Mouse (Mus musculus) cerebellum, adult 2 months (tissue): ENCODE measurements at regions not wholly inside any gene's neighbourhood (a gene's known extent, or its start where the extent isn't known, plus 50 kb on each side); places are given as distances from the start of the nearest gene placed in this dataset.

ENCODE experiments used
- DNase-seq, 2 experiments: peaks; one replicate each; pipeline ENCODE4 v3.0.0; 2021
- H3K27ac ChIP-seq: fragments of 200-500 bp; 2 replicates; pipeline ENCODE4 v1.5.1; 2012; ENCODE audit warnings: low read length, control low read depth, inconsistent platforms; ENCODE audit not compliant: insufficient read depth
- H3K27me3 ChIP-seq: fragments of 200-500 bp; 2 replicates; pipeline ENCODE4 v1.6.1; 2012; ENCODE audit warnings: inconsistent platforms, mild to moderate bottlenecking, low read length, moderate library complexity; ENCODE audit not compliant: control insufficient read depth, insufficient read depth
- H3K4me1 ChIP-seq: fragments of 200-500 bp; 2 replicates; pipeline ENCODE4 v1.6.1; 2011; ENCODE audit warnings: low read length; ENCODE audit not compliant: control insufficient read depth, insufficient read depth
- H3K4me3 ChIP-seq: fragments of 200-500 bp; replicated peaks from 2 replicates; pipeline ENCODE3; 2011; ENCODE audit warnings: mild to moderate bottlenecking, low read depth, low read length, control low read depth; ENCODE audit not compliant: insufficient read depth
- CTCF ChIP-seq: fragments of 200-500 bp; IDR thresholded peaks from 2 replicates; pipeline ENCODE4 v1.5.1; 2011; ENCODE audit warnings: low read depth, mild to moderate bottlenecking, control low read depth, low read length, moderate library complexity, borderline replicate concordance; ENCODE audit not compliant: insufficient read depth
- POLR2A ChIP-seq: fragments of 200-500 bp; IDR thresholded peaks from 2 replicates; pipeline ENCODE4 v1.6.1; 2011; ENCODE audit warnings: low read length, control low read depth, borderline replicate concordance; ENCODE audit not compliant: insufficient read depth
- WGBS: fragments of 180-500 bp; shearing (Covaris S2); methylation state at CpG from one replicate; pipeline ENCODE4 v1.1.7; 2018; 5-methylcytosine and 5-hydroxymethylcytosine counted together

GRCm38 (mm10) chr1:177521110-177521509 lies 79.0 kb downstream of the Zbtb18 start:
- no peak overlapping the region for H3K27ac ChIP-seq
- TF ChIP-seq CTCF (no peak), POLR2A (no peak)
- no peak for DNase-seq
- H3K4me1 ChIP-seq, result no peaks in the 10 kb centered on the region
- H3K27me3 ChIP-seq, result no peaks in the 10 kb centered on the region
- WGBS, result 92% methylated on average over 2 of the region's 2 CpGs
- H3K4me3 ChIP-seq, result no peak overlapping the region

- H3K27me3 ChIP-seq, result no peaks in the 10 kb centered on the region
- no peak overlapping the region for H3K4me3 ChIP-seq
- TF ChIP-seq POLR2A, result no peak
- TF ChIP-seq CTCF, result no peak
- H3K27ac ChIP-seq, result no peak overlapping the region
- 71% methylated on average over 6 of the region's 6 CpGs for WGBS
- H3K4me1 ChIP-seq, result no peaks in the 10 kb centered on the region
- no peak for DNase-seq
Measured at GRCm38 (mm10) chr1:177525141-177525540, 83.0 kb downstream of the Zbtb18 start.

GRCm38 (mm10) chr1:177531791-177532190 lies 89.6 kb downstream of the Zbtb18 start:
- no peak overlapping the region for H3K27ac ChIP-seq
- WGBS, result 94% methylated on average over 2 of the region's 2 CpGs
- H3K4me1 ChIP-seq, result no peaks in the 10 kb centered on the region

GRCm38 (mm10) chr1:177532656-177533055 lies 90.5 kb downstream of the Zbtb18 start:
- TF ChIP-seq POLR2A, result no peak
- TF ChIP-seq CTCF, result no peak
- H3K4me1 ChIP-seq, result no peaks in the 10 kb centered on the region
- H3K4me3 ChIP-seq, result no peak overlapping the region
- no peak for DNase-seq
- WGBS, result 97% methylated on average over 2 of the region's 2 CpGs
- H3K27me3 ChIP-seq, result no peaks in the 10 kb centered on the region
- H3K27ac ChIP-seq, result no peak overlapping the region

More at GRCm38 (mm10) chr1:177531791-177532190, 89.6 kb downstream of the Zbtb18 start:
- no peak for DNase-seq
- TF ChIP-seq POLR2A (no peak), CTCF (no peak)
- Histone ChIP-seq H3K27me3 (no peaks in the 10 kb centered on the region), H3K4me3 (no peak overlapping the region)

DNA sequence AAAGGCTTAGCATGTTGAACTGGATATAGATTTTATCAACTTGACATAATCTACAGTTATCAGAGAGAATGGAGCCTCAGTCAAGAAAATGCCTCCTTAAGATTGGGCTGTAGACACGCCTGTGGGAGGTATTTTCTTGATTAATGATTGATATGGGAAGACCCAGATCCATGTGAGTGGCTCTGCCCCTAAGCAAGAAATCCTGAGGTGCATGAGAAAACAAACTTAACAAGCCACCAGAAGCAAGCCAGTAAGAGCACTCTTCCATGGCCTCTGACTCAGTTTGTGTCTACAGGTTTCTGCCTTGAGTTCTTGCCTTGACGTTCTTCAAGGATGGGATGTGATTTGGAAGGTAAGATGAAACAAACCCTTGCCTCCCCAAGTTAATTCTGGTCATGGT lies 91.2 kb downstream of the Zbtb18 start:
- Histone ChIP-seq H3K27me3 (no peaks in the 10 kb centered on the region), H3K4me1 (no peaks in the 10 kb centered on the region), H3K27ac (no peak overlapping the region), H3K4me3 (no peak overlapping the region)
- no peak for DNase-seq
- WGBS, result 94% methylated on average over 2 of the region's 2 CpGs
- TF ChIP-seq CTCF (no peak), POLR2A (no peak)

DNA sequence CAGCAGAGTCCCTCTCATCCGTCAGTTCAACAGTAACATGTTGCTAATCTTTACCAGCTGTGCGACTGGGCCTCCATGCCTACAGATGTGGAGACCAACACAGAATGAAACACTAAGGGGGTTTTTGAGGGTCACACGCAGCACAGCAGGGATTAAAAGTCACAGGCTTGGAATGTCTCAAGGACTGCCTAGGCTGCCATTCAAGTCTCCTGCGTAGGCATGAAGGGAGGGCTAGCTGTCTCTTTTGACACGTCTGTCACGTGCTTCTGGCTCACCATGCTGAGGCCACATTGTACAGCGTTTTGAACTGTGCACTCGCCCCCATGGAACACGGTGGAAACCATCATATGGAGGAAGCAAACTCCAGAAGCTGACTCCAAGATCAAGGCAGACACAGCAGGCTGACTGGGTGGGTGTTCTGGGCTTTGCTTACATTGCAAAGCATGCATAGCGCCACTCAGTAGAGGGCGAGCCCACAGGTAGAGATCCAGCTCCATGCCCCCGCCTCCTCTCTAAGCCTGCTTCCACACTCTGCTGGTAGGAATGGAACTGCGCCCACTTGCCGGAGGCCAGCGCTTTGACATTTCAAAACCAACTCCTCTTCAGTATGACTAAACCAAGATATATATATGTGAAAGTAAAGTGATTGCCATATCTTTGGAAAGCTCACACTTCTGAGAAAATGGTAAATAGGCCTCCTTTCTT lies 103.0 kb downstream of the Zbtb18 start:
- no peak overlapping the region for H3K27ac ChIP-seq
- H3K27me3 ChIP-seq, result no peaks in the 10 kb centered on the region
- 81% methylated on average over 15 of the region's 15 CpGs for WGBS
- no peaks in the 10 kb centered on the region for H3K4me1 ChIP-seq
- DNase-seq, result no peak
- TF ChIP-seq CTCF (no peak), POLR2A (no peak)
- H3K4me3 ChIP-seq, result no peak overlapping the region

DNA sequence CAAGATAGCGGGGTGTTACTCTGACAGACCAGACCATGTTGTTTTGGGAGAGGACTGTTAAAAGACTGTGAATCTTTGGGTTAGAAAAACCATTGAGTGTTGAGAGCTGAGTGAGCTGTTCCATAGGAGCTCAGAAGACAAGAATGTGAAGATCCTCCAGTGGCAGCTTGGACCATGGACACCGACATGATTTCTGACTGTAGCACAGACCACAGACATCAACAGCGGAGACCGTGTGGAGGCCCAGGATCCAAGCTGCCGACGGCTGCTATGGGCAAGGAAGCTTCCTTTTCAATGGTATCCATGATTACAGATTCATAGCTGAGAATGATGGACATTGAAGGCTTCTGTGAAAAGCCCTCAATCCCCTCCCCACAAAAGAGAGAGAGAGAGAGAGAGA lies 105.6 kb downstream of the Zbtb18 start:
- TF ChIP-seq CTCF (no peak), POLR2A (no peak)
- Histone ChIP-seq H3K4me1 (no peaks in the 10 kb centered on the region), H3K4me3 (no peak overlapping the region), H3K27me3 (no peaks in the 10 kb centered on the region), H3K27ac (no peak overlapping the region)
- DNase-seq, result no peak
- WGBS, result 87% methylated on average over 6 of the region's 6 CpGs

DNA sequence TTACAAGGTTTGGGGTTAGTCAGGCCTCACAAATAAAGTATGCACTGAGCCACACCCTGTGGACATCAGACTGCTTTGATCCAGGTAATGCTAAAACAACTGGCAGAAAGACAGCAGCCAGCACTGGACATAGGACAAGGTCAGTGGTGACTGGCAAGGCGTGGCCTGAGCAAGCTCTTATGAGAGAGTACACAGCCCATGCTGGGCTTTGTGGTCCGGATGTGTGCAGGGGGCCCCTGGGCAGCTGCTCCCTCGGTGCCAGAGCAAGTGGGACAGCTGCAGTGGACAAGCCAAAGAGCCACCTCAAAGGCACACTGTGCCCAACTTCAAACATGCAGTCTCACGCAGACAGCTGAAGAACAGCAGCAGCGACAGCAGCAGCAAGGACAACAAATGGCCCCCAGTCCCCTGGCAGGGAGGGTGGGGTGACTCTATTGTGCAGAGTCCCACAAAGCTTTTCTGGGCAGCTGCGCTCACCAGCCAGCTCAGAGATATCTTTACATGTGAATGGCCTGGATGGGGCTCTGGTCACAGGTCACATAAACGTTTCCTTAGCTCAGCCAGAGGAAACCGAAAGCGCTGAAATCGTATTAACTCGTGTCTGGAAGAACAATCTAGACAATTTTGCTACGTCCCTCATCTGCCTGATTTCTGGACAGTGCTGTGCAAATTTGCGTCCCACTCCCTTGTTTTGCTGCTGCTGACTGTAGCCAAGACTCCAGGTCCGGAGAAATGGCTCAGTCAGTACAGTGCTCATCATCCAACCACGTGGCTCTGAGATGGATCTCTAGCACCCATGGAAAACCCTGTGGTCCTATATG lies 113.5 kb downstream of the Zbtb18 start:
- TF ChIP-seq POLR2A (no peak), CTCF (no peak)
- peak overlapping the region; percentile 11 for H3K4me3 ChIP-seq
- 55% methylated on average over 15 of the region's 15 CpGs for WGBS
- DNase-seq, result no peak
- H3K4me1 ChIP-seq, result no peaks in the 10 kb centered on the region
- no peaks in the 10 kb centered on the region for H3K27me3 ChIP-seq
- no peak overlapping the region for H3K27ac ChIP-seq
